Mouse (Mus musculus): Measurements from ENCODE around the gene Mfap1b.
A peak's percentile ranks its signal among the peaks of the same experiment; 100 is the strongest.
"Not testable (repeated sequence)": the region's sequence is repeated elsewhere in the genome, so short reads cannot be mapped to it uniquely, and the experiment has no call there.

Mfap1b gene

DNA sequence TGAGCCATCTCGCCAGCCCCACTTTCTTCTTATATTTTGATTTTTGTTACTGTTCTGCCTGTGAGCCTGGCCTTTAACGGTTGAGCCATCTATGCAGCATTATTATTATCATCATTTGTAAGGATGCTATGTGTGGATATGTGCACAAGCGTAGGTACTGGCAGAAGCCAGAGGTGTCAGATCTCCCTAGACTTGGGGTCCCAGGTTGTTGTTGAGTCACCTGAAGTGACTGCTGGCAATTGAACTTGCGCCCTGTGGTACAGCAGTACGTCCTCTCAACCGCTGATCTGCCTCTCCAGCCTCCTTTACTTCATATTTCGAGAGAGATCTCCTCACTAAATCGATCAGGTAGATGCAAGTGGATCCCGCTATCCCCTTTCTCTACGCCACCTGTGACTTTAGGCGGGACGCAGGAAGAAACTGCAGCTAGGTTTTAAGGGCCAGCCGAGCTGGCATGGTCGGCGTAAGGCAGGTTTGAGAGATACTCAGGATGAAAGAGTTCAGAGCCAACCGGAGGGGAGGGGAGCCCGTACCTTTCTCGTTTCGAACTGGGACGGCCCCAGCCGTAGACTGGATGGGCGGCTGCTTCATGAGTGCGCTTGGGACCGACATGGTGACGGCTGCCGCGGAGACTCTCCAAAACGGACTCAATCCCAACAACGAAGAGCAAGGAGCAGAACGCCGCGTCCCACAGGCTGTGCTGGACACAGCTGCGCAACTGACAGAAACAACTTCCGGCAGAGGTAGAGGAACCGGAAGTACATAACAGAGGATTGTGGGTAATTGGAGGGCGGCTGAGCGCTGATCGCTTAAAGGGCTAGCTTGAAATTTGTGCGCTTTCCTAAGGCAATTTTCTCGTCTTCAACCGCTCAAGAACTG is at the start of gene Mfap1b:
Gene Mfap1b, minus strand, starts transcription at position 767 of the 879 bp plus-strand sequence.
- DNase-seq = peak; percentile 79 to 86

GRCm38 (mm10) chr2:121522830-121523229 is 49.0 kb upstream of the Mfap1b start:
- not testable (repeated sequence) for DNase-seq

DNA sequence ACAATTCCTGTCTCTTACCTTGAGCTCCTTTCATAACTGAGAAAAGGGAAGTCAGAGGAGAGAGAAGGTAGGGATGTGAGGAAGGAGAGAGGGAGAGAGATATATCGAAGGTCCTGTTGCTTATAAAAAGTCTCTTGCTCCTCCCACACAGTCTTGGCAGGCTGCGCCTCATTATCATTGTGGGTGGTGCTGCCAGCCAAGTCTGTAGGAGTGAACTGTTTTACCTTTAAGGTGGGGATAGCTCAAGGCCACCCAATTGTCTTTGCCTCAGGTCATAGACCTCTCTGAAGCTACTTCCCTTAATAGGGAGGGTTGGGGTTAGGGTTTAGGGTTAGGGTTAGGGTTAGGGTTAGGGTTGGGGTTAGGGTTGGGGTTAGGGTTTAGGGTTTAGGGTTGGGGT is 48.1 kb upstream of the Mfap1b start:
- DNase-seq = no peak

- DNase-seq = not testable (repeated sequence)
Observed at GRCm38 (mm10) chr2:121518711-121519110, 44.8 kb upstream of the Mfap1b start.

- no peak for DNase-seq
Observed at GRCm38 (mm10) chr2:121518106-121518505, 44.2 kb upstream of the Mfap1b start.

DNA sequence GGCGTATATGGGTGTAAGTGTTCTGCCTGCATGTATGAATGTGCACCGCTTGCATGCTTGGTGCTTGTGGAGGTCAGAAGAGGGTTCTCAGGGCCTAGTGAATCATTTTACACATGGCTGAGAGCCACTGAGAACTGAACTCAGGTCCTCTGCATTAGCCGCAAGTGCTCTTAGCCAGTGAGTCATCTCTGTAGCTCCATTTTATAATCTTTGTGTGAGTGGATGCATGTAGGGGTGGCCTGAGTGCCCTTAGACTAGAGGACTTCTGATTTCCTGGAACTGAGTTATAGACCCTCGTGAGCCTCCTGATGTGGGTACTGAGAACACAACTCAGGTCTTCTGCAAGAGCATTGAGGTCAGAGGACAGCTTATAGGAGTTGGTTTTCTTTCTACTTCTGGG is 40.3 kb upstream of the Mfap1b start:
- DNase-seq = no peak

GRCm38 (mm10) chr2:121512991-121513765 is 39.3 kb upstream of the Mfap1b start:
- not testable (repeated sequence) for DNase-seq

DNA sequence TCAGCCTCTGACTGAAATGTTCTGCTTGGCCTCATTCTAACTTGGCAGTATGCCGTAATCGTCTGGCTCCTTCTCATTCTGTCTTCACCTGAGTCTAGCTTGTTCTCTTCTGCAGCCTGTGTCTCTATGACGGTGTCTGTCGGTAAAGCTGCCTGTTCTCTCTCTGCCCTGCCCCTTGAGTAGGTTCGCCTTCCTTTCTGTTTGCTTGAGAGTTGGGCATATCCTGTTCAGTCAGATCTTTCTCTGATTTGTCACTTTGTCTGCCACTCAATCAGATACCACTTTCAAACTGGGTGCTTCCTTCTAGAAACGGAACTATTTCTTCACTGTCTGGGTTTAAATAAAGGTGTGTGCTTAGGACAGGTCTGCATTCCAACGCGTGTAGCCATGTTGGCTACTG is 37.5 kb upstream of the Mfap1b start:
- no peak for DNase-seq

- peak; percentile 81 to 87 for DNase-seq
Observed at GRCm38 (mm10) chr2:121509584-121509983, 35.7 kb upstream of the Mfap1b start.

GRCm38 (mm10) chr2:121507951-121508330 is 34.1 kb upstream of the Mfap1b start:
- no peak for DNase-seq

- no peak for DNase-seq
Observed at GRCm38 (mm10) chr2:121507173-121507950, 33.5 kb upstream of the Mfap1b start.

DNA sequence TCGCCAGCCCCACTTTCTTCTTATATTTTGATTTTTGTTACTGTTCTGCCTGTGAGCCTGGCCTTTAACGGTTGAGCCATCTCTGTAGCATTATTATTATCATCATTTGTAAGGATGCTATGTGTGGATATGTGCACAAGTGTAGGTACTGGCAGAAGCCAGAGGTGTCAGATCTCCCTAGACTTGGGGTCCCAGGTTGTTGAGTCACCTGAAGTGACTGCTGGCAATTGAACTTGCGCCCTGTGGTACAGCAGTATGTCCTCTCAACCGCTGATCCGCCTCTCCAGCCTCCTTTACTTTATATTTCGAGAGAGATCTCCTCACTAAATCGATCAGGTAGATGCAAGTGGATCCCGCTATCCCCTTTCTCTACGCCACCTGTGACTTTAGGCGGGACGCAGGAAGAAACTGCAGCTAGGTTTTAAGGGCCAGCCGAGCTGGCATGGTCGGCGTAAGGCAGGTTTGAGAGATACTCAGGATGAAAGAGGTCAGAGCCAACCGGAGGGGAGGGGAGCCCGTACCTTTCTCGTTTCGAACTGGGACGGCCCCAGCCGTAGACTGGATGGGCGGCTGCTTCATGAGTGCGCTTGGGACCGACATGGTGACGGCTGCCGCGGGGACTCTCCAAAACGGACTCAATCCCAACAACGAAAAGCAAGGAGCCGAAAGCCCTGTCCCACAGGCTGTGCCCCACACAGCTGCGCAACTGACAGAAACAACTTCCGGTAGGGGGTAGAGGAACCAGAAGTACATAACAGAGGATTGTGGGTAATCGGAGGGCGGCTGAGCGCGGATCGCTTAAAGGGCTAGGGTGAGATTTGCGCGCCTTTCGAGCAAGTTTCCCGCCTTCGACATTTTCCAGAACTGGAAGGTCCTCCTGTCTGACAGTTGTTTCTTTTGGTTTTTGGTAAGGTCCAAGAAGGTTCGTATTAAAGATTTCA is 32.3 kb upstream of the Mfap1b start, which contains the start of the genes Mfap1a and Wdr76:
Gene Mfap1a, minus strand, starts transcription at position 724 of the 941 bp plus-strand sequence.
Gene Wdr76, plus strand, starts transcription at position 782 of the 941 bp plus-strand sequence.
- peak; percentile 82 to 90 for DNase-seq

DNA sequence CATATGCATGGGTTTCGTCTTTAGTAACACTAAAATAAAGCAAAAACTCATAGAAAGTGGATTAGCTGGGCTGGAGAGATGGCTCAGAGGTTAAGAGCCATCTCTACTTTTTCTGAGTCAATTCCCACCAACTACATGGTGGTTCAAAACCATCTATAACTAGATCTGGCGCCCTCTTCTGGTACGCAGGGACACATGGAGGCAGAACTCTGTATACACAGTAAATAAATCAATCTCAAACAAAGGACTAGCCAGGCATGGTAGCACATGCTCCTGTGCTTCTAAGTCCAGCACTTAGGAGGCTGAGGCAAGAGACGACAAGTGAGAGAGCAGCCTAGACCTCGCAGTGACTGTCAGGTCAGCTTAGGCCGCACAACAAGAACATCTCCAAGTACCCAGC is 27.7 kb upstream of the Mfap1b start:
- not testable (repeated sequence) for DNase-seq

DNA sequence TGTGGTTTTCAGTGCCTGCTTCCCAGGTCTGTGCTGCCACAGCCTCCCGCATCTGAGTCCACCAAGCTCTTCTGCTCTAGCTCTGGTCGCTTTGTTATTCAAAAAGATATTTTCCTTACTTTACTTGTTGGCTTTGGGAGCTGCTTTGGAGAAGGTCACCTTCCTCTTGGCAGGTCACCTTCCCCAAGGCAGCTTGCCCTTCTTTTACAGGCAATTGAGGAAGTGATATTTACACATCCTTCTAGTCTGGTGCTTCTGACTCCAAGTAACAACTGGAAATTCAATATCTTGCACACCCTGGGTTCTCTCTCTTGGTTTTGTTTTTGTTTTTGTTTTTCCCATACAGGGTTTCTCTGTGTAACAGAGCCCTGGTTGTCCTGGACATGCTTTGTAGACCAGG is 10.5 kb upstream of the Mfap1b start:
- DNase-seq = not testable (repeated sequence)

DNA sequence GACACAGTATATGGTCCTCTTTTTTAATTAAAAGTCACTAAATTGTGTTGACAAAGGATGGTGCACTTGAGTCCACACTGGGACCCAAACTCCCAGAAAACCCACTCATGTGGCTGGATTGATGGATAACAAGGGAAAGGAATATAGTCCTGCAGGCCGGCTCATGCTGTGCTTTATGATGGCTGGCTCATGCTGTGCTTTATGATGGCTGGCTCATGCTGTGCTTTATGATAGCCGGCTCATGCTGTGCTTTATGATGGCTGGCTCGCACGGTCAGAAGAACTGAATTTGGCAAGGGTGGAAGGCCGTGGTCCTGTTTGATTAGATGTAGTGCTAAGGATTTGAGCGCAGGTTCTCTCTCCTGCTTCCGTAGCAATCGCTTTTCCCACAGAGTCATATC is 9.7 kb upstream of the Mfap1b start:
- DNase-seq = no peak

GRCm38 (mm10) chr2:121480916-121481315 is 7.0 kb upstream of the Mfap1b start:
- not testable (repeated sequence) for DNase-seq

GRCm38 (mm10) chr2:121480498-121480897 is 6.6 kb upstream of the Mfap1b start:
- peak; percentile 29 to 47 for DNase-seq

DNA sequence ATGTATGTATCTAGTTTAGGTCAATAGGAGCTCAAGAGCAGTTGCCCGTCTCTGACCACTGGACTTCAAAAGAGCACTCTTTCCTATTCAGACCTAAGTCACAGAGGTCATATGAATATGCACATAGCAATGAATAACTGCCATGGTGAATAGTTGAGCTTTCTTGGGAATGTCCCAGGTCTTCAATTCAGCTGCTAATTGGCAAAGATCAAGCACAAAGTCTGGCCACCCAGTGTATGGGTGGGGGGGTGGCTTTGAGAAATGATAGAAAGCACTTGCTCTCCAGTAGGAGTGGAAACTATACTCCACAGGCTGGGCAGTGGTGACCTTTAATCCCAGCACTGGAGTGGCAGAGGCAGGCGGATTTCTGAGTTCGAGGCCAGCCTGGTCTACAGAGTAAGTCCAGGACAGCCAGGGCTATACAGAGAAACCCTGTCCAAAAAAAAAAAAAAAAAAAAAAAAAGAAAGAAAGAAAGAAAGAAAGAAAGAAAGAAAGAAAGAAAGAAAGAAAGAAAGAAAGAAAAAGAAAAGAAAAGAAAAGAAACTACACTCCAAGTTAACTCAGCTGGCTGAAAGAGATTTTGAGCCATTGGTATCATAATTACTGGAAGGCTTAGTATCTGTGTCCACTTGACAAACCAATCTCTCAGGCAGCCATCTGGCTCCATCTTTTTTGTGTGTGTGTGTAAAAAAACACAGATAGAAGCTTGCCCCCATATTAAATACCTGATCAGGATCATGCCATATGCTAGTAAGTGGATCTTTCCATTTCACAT is 3.8 kb upstream of the Mfap1b start:
- no peak for DNase-seq

GRCm38 (mm10) chr2:121475306-121475705 is 1.4 kb upstream of the Mfap1b start:
- DNase-seq = not testable (repeated sequence)

GRCm38 (mm10) chr2:121474180-121474535 is 291 bp upstream of the Mfap1b start:
- no peak for DNase-seq

DNA sequence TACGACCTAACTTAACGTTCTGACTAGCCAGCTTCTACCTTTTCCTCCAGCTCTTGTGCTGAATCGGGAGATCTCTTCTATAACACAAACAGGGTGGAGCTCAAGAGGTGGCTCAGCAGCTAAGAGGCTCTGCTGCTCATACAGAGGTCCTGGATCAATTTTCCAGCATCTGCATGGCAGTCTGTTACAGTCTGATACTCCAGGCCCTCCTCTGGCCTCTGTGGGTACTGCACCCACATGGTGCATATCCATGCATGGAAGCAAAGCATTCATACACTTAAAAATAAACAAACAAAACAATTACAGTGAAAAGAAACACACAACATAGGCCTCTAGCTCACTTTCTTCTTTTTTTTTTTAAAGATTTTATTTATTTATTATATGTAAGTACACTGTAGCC is 1.1 kb downstream of the Mfap1b start:
- not testable (repeated sequence) for DNase-seq

All from kidney, postnatal 4 days (tissue).